Mouse (Mus musculus) megakaryocyte, embryonic 14.5 days (primary cell): Measurements from ENCODE around the gene Dhrs3.

Experiments
- FLI1 ChIP-seq: IDR thresholded peaks from 2 replicates; pipeline ENCODE4 v1.6.1; 2012; ENCODE audit warnings: low read length, inconsistent platforms, mixed read lengths
- GATA1 ChIP-seq: IDR thresholded peaks from 3 replicates; pipeline ENCODE4 v1.6.1; 2012; ENCODE audit warnings: mixed read lengths, low read length, inconsistent platforms, borderline replicate concordance

- TF ChIP-seq GATA1 (no peak), FLI1 (no peak)
Measured at GRCm38 (mm10) chr4:144898036-144898649, 5.5 kb downstream of the Dhrs3 start.
